Mouse (Mus musculus): ENCODE results near the gene Igf1r. TPM values are rescaled to one million over a fixed set of nuclear protein-coding genes. Genes with fewer than 3 reads are reported as not detected.

The Igf1r gene
- polyA plus RNA-seq, 1 experiment from 2014 or later: 23.2 TPM

DNA sequence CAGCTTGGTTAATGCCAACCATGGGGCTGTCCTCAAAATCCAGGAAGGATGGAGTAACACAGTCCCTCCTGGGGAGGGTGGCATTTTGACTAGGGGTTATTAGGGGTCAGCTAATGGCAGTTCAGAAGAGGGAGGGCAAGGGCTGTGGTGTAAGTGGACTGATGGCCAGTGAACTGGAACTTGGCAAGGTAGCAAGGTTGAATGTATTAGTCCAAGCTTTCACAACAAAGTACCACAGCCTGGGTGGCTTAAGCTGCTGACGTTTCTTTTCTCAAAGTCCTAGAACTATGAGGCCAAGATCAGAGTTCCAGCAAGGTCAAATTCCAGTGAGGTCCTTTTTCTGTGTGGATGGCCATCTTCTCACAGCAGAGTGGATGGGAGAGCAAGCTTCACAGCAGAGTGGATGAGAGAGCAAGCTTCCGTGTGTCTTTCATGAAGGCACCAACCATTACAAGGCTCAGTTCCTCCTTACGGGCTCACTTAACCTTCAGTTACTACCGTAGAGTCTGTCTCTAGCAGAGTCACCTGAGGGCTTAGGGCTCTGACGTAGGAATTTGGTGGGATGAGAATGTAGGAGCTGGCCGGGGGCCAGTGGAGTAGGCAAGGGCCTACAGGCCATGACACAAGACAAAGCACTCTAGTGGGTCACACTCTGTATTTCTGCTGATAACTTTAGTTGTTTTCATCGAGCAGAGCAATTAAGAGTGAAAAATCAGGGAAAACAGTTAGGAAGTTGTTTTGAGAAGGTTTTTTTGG lies 144.6 kb downstream of the Igf1r start:
- WGBS: 90% methylated on average over 7 of the region's 7 CpGs
- Histone ChIP-seq H3K27ac (ENCODE audit: low read length) (no peak overlapping the region), H3K9me3 (ENCODE audit: control insufficient read depth, low read depth, low read length) (no peaks in the 10 kb centered on the region), H3K4me1 (ENCODE audit: control insufficient read depth, insufficient read depth, low read length) (peaks cover 8% of the 10 kb centered on the region; the same call in 1 of the 2 replicates), H3K36me3 (ENCODE audit: control insufficient read depth, insufficient read depth, low read length) (no peaks in the 10 kb centered on the region), H3K4me2 (replicated peaks; ENCODE audit: low read depth, low read length) (no peak overlapping the region), H3K27me3 (ENCODE audit: control insufficient read depth, insufficient read depth, low read length) (no peaks in the 10 kb centered on the region), H3K4me3 (ENCODE audit: low read depth, low read length) (no peak overlapping the region), H3K9ac (replicated peaks; ENCODE audit: low read depth, low read length) (no peak overlapping the region)
- no peak for ATAC-seq (ENCODE audit: insufficient number of reproducible peaks, insufficient read depth, low FRiP score, low read depth)

GRCm38 (mm10) chr7:68098098-68098497 lies 145.5 kb downstream of the Igf1r start:
- whole genome bisulfite sequencing: 94% methylated on average over 6 of the region's 6 CpGs
- no peak overlapping the region for H3K9ac ChIP-seq (replicated peaks; ENCODE audit: low read depth, low read length)
- no peak overlapping the region for H3K4me3 ChIP-seq (ENCODE audit: low read depth, low read length)
- no peak overlapping the region for H3K4me2 ChIP-seq (replicated peaks; ENCODE audit: low read depth, low read length)
- H3K36me3 ChIP-seq (ENCODE audit: control insufficient read depth, insufficient read depth, low read length): no peaks in the 10 kb centered on the region
- H3K9me3 ChIP-seq (ENCODE audit: control insufficient read depth, low read depth, low read length): no peaks in the 10 kb centered on the region
- no peak for ATAC-seq (ENCODE audit: insufficient number of reproducible peaks, insufficient read depth, low FRiP score, low read depth)
- H3K4me1 ChIP-seq (ENCODE audit: control insufficient read depth, insufficient read depth, low read length): peaks cover 13% of the 10 kb centered on the region; the same call in 1 of the 2 replicates
- H3K27me3 ChIP-seq (ENCODE audit: control insufficient read depth, insufficient read depth, low read length): no peaks in the 10 kb centered on the region
- no peak overlapping the region for H3K27ac ChIP-seq (ENCODE audit: low read length)

DNA sequence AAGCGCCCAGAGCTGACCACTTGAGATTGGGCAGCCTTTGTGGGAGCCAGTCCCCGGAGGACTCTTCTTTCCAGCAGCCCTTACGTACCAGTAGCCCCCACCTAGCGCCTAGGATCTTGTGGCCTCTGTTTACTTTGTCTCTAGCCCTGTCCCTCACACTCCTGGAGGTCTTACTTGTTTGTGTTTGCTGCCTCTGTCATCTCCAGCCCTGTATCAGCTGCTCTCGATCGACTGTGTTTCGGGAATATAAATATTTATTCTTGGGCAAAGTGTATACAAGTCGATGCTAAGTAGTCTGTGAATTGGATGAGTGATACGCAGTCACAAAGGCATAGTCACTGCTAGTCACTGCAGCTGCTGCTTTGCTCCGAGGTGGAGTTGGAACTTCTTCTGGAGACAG lies 147.8 kb downstream of the Igf1r start:
- 39% methylated on average over 10 of the region's 10 CpGs for WGBS
- no peak for ATAC-seq (ENCODE audit: insufficient number of reproducible peaks, insufficient read depth, low FRiP score, low read depth)

GRCm38 (mm10) chr7:68102456-68103177 lies 150.0 kb downstream of the Igf1r start:
- H3K9me3 ChIP-seq (ENCODE audit: control insufficient read depth, low read depth, low read length): no peaks in the 10 kb centered on the region
- no peak overlapping the region for H3K4me2 ChIP-seq (replicated peaks; ENCODE audit: low read depth, low read length)
- no peaks in the 10 kb centered on the region for H3K36me3 ChIP-seq (ENCODE audit: control insufficient read depth, insufficient read depth, low read length)
- no peak overlapping the region for H3K4me3 ChIP-seq (ENCODE audit: low read depth, low read length)
- WGBS: 61% methylated on average over 15 of the region's 15 CpGs
- no peak overlapping the region for H3K27ac ChIP-seq (ENCODE audit: low read length)
- no peak for ATAC-seq (ENCODE audit: insufficient number of reproducible peaks, insufficient read depth, low FRiP score, low read depth)
- no peak overlapping the region for H3K9ac ChIP-seq (replicated peaks; ENCODE audit: low read depth, low read length)
- H3K27me3 ChIP-seq (ENCODE audit: control insufficient read depth, insufficient read depth, low read length): no peaks in the 10 kb centered on the region
- peaks cover 14% of the 10 kb centered on the region; the same call in 1 of the 2 replicates for H3K4me1 ChIP-seq (ENCODE audit: control insufficient read depth, insufficient read depth, low read length)

More for the DNA sequence above, 147.8 kb downstream of the Igf1r start:
- no peaks in the 10 kb centered on the region for H3K36me3 ChIP-seq (ENCODE audit: control insufficient read depth, insufficient read depth, low read length)
- H3K4me1 ChIP-seq (ENCODE audit: control insufficient read depth, insufficient read depth, low read length): peaks cover 14% of the 10 kb centered on the region; the same call in 1 of the 2 replicates
- no peak overlapping the region for H3K9ac ChIP-seq (replicated peaks; ENCODE audit: low read depth, low read length)
- H3K9me3 ChIP-seq (ENCODE audit: control insufficient read depth, low read depth, low read length): no peaks in the 10 kb centered on the region
- no peak overlapping the region for H3K27ac ChIP-seq (ENCODE audit: low read length)
- no peaks in the 10 kb centered on the region for H3K27me3 ChIP-seq (ENCODE audit: control insufficient read depth, insufficient read depth, low read length)
- no peak overlapping the region for H3K4me2 ChIP-seq (replicated peaks; ENCODE audit: low read depth, low read length)
- H3K4me3 ChIP-seq (ENCODE audit: low read depth, low read length): no peak overlapping the region

- no peak overlapping the region for H3K27ac ChIP-seq (ENCODE audit: low read length)
- H3K36me3 ChIP-seq (ENCODE audit: control insufficient read depth, insufficient read depth, low read length): no peaks in the 10 kb centered on the region
- no peak for ATAC-seq (ENCODE audit: insufficient number of reproducible peaks, insufficient read depth, low FRiP score, low read depth)
- no peak overlapping the region for H3K4me2 ChIP-seq (replicated peaks; ENCODE audit: low read depth, low read length)
- H3K9me3 ChIP-seq (ENCODE audit: control insufficient read depth, low read depth, low read length): no peaks in the 10 kb centered on the region
- no peak overlapping the region for H3K9ac ChIP-seq (replicated peaks; ENCODE audit: low read depth, low read length)
- 27% methylated on average over 2 of the region's 2 CpGs for WGBS
- H3K27me3 ChIP-seq (ENCODE audit: control insufficient read depth, insufficient read depth, low read length): no peaks in the 10 kb centered on the region
- H3K4me1 ChIP-seq (ENCODE audit: control insufficient read depth, insufficient read depth, low read length): peaks cover 14% of the 10 kb centered on the region; the same call in 1 of the 2 replicates
- H3K4me3 ChIP-seq (ENCODE audit: low read depth, low read length): no peak overlapping the region
Observed at GRCm38 (mm10) chr7:68103178-68103530, 150.5 kb downstream of the Igf1r start.

- no peaks in the 10 kb centered on the region for H3K4me1 ChIP-seq (ENCODE audit: control insufficient read depth, insufficient read depth, low read length)
- 86% methylated on average over 4 of the region's 4 CpGs for WGBS
- H3K27me3 ChIP-seq (ENCODE audit: control insufficient read depth, insufficient read depth, low read length): no peaks in the 10 kb centered on the region
- H3K9me3 ChIP-seq (ENCODE audit: control insufficient read depth, low read depth, low read length): no peaks in the 10 kb centered on the region
- H3K27ac ChIP-seq (ENCODE audit: low read length): no peak overlapping the region
- no peak for ATAC-seq (ENCODE audit: insufficient number of reproducible peaks, insufficient read depth, low FRiP score, low read depth)
- H3K9ac ChIP-seq (replicated peaks; ENCODE audit: low read depth, low read length): no peak overlapping the region
- no peaks in the 10 kb centered on the region for H3K36me3 ChIP-seq (ENCODE audit: control insufficient read depth, insufficient read depth, low read length)
- H3K4me2 ChIP-seq (replicated peaks; ENCODE audit: low read depth, low read length): no peak overlapping the region
- H3K4me3 ChIP-seq (ENCODE audit: low read depth, low read length): no peak overlapping the region
Observed at GRCm38 (mm10) chr7:68111532-68111931, 158.9 kb downstream of the Igf1r start.

GRCm38 (mm10) chr7:68112582-68112981 lies 160.0 kb downstream of the Igf1r start:
- WGBS: 73% methylated on average over 8 of the region's 8 CpGs
- no peak overlapping the region for H3K4me3 ChIP-seq (ENCODE audit: low read depth, low read length)
- H3K27ac ChIP-seq (ENCODE audit: low read length): no peak overlapping the region
- H3K27me3 ChIP-seq (ENCODE audit: control insufficient read depth, insufficient read depth, low read length): no peaks in the 10 kb centered on the region
- H3K36me3 ChIP-seq (ENCODE audit: control insufficient read depth, insufficient read depth, low read length): no peaks in the 10 kb centered on the region
- H3K4me1 ChIP-seq (ENCODE audit: control insufficient read depth, insufficient read depth, low read length): no peaks in the 10 kb centered on the region
- H3K9me3 ChIP-seq (ENCODE audit: control insufficient read depth, low read depth, low read length): no peaks in the 10 kb centered on the region
- H3K4me2 ChIP-seq (replicated peaks; ENCODE audit: low read depth, low read length): no peak overlapping the region
- no peak for ATAC-seq (ENCODE audit: insufficient number of reproducible peaks, insufficient read depth, low FRiP score, low read depth)
- no peak overlapping the region for H3K9ac ChIP-seq (replicated peaks; ENCODE audit: low read depth, low read length)

DNA sequence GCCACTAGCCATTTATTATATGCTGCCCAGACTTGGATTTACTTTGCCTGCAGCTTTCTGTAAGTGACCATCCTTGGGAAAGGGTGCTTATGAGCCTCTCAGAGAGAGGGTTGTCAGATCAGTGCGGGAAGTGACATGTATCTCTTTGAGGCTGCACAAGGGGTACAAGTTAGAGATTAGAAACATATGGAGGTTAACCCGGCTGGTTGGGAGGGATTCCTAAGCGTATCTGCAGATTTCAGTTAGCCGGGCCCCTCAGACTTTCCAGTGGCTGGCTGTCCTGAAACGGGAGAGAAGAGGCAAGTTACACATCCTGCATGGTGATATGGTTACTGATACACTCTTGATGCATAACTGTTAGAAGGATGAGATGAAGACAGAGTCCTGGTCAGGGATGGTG lies 161.7 kb downstream of the Igf1r start:
- Histone ChIP-seq H3K9me3 (ENCODE audit: control insufficient read depth, low read depth, low read length) (no peaks in the 10 kb centered on the region), H3K4me3 (ENCODE audit: low read depth, low read length) (no peak overlapping the region), H3K4me2 (replicated peaks; ENCODE audit: low read depth, low read length) (no peak overlapping the region), H3K27ac (ENCODE audit: low read length) (no peak overlapping the region), H3K36me3 (ENCODE audit: control insufficient read depth, insufficient read depth, low read length) (no peaks in the 10 kb centered on the region), H3K9ac (replicated peaks; ENCODE audit: low read depth, low read length) (no peak overlapping the region), H3K27me3 (ENCODE audit: control insufficient read depth, insufficient read depth, low read length) (no peaks in the 10 kb centered on the region), H3K4me1 (ENCODE audit: control insufficient read depth, insufficient read depth, low read length) (peaks cover 1% of the 10 kb centered on the region; the same call in 1 of the 2 replicates)
- ATAC-seq (ENCODE audit: insufficient number of reproducible peaks, insufficient read depth, low FRiP score, low read depth): no peak
- WGBS: 46% methylated on average over 5 of the region's 5 CpGs

Data from stomach, embryonic 14.5 days (tissue).